Mouse (Mus musculus): ENCODE measurements around the gene Aqr.

The Aqr gene

DNA sequence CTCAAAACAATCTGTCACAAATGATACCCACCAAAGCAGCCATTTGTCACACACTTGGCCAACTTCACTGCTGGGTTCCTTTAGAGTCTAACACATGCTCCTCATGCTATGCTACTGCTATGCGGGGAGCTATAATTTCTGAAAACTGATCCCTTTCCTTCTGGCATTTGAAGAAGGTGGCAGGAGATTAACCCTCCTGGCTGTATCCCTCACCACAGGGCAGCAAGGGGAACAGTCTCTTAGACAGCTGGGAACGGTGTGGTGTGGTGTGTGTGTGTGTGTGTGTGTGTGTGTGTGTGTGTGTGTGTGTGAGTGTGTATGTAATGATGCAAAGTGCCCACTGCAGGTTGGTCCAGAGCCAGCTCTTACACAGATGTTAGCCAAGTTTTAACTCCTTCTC lies 51.0 kb downstream of the Aqr start:
- DNase-seq (ENCODE audit: low spot score), result no peak

DNA sequence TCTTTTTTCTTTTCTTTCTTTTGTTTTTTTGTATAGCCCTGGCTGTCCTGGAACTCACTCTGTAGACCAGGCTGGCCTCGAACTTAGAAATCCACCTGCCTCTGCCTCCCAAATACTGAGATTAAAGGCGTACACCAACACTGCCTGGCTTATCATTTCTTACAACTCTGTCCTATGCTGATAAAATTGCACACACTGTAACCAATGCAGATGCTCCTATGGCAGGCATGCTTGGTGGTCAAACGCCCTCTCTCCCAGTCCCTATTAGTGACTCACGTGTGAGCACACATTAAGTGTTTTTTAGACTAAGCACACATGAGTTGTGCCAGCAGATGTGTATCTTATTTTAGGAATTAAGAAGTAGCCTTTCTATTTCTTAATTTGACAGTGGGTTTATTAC lies 53.5 kb downstream of the Aqr start:
- no peak for DNase-seq (ENCODE audit: low spot score)

- DNase-seq (ENCODE audit: low spot score), result no peak
Measured at GRCm38 (mm10) chr2:114130657-114131056, 56.2 kb downstream of the Aqr start.

DNA sequence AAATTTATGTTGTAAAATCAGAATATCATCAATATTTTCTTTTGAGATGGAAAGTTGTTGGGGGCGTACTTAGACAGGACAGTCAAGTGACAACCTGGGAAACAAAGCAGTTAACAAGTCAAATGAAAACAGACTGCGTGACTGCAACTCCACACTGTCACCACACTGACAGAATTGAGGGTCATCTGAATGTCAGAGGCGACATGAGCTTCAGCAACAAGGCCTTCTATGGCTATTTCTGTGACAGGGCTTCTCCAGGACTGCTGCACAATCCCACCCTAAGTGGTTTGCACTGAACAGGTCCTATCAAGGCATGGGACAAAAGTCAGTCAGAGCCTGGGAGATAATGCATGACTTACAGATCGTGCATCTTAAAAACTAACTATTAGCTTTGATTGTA lies 63.5 kb downstream of the Aqr start:
- DNase-seq (ENCODE audit: low spot score), result no peak

- no peak for DNase-seq (ENCODE audit: low spot score)
Measured at GRCm38 (mm10) chr2:114119451-114119850, 67.4 kb downstream of the Aqr start.

- peak; percentile 18 for DNase-seq (ENCODE audit: low spot score)
Measured at GRCm38 (mm10) chr2:114117665-114118064, 69.2 kb downstream of the Aqr start.

GRCm38 (mm10) chr2:114117235-114117634 lies 69.6 kb downstream of the Aqr start:
- peak; percentile 45 for DNase-seq (ENCODE audit: low spot score)

- peak; percentile 33 for DNase-seq (ENCODE audit: low spot score)
Measured at GRCm38 (mm10) chr2:114115563-114115962, 71.3 kb downstream of the Aqr start.

DNA sequence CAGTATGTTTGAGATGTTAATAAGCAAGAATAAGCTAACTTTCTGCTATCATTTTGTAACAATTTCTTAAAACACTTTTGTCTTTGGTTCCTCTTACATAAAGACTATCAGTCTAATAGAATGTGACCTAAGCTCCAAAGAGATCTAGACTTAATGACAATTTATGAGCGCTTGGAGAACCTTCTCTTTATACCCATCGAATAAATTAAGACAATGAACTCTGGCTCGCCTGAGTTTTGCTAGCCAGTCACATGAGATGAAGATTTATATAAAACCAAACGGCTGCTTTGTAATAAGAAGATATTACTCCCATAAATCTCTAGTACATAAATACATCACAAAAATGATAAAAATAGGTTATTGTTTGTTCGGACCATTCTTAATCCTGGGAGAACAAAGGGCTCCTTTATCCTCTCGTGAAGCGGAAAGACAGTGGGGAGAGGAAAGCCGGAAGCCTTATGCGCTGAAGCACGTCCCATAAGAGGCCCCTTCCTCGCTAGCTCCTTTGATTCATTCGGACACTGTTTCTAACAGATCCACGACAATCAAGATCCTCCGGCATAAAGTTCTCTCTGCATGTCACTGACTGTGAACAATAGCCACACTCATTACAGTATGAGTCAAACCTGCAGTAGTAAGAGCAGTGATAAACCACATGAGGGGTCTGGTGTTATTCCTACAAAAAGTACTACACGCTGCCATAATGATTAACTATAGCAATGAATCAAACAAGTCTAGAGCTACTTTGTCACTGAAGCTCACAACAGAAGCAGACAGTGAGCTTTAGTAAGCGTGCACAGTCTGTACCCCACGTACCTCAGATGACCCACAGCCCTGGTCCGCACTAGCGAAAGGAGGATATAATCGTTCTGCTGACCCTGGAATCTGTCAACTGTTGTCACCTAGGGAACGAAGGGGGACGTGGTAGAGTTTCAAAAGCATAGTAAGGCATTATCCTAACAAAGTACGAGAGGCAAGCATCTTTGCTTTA lies 79.2 kb downstream of the Aqr start:
- DNase-seq (ENCODE audit: low spot score), result no peak

GRCm38 (mm10) chr2:114106383-114106782 lies 80.4 kb downstream of the Aqr start:
- no peak for DNase-seq (ENCODE audit: low spot score)

DNA sequence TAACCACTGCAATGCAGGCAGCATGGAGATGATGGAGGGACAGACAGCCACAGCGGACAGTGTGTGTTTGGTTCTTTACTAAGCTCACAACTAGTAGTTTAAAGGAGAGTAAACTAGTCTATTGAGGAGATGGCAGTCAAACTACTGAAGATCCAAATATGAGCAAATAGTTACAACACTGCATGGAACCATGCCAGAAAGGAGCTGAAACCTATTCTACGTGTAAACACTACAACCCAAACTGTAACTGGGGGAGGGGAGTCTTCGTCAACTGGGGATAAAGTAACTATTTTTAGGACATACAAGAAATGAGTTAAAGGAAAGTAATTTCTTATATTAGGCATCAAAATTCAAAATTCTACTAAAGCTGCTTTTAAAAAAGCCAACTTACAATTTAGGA lies 84.4 kb downstream of the Aqr start:
- no peak for DNase-seq (ENCODE audit: low spot score)

GRCm38 (mm10) chr2:114100834-114101233 lies 86.0 kb downstream of the Aqr start:
- DNase-seq (ENCODE audit: low spot score), result no peak

GRCm38 (mm10) chr2:114099816-114100215 lies 87.0 kb downstream of the Aqr start:
- no peak for DNase-seq (ENCODE audit: low spot score)

DNA sequence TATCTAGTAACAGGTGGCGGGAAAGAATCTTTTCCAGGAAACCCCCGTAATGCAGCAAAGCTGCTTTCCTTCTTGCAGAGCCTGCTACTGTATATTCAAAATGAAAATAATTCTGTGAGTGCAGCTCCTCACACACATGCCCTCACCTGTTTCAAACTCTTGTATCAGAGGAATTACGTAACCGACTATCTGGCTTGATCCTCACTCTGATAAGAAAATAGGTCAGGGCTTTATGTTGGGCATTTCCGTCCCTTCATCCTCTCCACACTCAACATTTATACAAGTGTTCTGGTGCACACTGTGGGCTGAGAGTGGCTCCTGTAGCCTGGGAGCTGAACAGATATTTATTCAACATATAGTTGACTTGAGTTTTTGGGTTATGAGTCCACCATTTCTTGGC lies 87.7 kb downstream of the Aqr start:
- DNase-seq (ENCODE audit: low spot score), result no peak

GRCm38 (mm10) chr2:114097627-114098026 lies 89.2 kb downstream of the Aqr start:
- DNase-seq (ENCODE audit: low spot score), result peak; percentile 17

DNA sequence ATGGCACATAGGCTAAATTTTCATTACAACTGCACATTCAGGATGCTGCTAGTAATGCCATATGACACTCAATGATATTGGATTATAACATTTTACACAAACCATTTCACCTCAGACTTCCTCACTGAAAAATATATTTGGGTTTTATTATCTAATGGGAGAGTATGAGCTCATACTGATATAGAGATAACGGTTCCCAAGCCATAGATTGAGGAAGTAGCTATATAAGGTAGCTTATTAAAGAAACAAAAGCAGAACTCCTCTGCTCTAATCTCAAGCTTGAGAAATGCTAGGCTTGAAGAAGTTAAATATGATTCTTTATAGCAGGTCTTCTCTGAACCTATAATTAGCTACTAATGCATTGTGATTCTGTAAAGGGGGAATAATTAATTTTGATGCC lies 90.3 kb downstream of the Aqr start:
- DNase-seq (ENCODE audit: low spot score), result no peak

DNA sequence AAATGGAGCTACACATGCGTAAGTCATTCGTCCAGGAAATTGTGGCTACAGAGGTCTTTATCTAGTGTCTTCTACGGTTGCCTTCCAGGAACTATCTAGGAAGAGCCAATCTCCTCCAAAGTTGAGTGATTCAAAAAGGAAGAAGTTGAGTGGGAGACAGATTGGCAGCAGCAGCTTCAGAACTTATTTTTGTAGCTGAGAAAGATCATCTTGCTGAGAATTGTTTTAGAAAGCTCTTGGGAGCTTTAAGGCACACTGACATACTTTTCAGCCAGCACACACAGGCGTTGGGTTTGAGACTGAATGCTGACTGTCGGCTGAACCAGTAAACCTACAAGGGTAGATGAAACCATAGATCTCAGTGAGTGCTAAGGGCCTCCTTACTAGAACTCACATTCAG lies 91.5 kb downstream of the Aqr start:
- no peak for DNase-seq (ENCODE audit: low spot score)

- no peak for DNase-seq (ENCODE audit: low spot score)
Measured at GRCm38 (mm10) chr2:114094696-114095095, 92.1 kb downstream of the Aqr start.

DNA sequence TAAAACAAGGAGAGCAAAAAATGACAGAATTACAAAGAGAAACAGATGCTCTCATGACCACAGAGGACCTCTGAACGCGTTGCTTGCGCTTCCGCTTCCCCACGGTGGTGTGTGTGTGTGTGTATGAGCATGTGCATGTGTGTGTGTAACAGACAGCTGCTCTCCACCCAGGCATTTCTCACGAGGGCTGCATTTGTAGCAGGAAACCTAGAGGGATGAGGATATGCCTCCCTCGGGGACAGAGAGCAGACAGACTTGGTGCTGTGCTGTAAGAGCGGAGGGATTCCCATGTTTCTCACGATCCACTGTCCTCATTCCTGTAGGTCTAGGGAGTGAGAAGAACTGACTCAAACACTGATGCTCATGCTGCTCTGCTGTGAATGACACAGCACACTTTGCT lies 93.2 kb downstream of the Aqr start:
- DNase-seq (ENCODE audit: low spot score), result no peak

DNA sequence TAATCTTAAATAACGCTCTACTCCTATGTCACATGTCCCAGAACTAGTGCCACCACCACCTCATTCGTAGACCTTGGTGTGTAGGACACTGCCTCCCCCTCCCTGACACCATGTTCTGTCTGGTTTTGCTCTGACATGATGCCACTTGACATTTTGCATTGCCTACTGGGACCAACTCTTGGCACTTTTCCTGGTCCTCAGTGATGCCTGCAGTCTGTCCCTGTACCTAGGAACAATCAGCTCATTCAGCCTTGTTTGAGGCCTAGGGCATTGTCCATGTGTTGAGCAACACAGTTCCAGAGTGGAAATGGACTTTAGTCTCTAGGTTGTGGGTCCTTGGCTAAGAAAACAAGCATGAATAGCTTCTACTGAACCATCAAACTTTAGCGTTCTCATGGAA lies 97.0 kb downstream of the Aqr start:
- DNase-seq (ENCODE audit: low spot score), result no peak

DNA sequence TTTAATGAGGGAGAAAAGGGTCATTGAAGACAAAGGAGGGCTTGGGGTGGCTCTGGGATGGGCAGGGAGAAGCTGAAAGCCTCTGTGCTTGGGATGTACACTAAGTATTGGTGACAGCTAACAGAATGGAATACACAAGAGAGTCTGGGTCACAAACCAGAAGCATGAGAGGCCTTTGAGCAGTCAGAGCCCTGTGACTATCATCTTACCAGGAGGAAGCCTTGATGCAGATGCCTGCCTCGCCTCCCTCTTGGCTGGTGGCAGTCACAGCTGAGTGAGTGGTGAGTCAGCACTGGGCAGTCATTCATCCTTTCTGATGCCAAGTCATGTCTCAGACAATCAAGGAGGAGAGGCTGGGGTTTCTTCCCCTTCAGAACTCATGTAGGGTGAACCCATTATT lies 99.6 kb downstream of the Aqr start:
- no peak for DNase-seq (ENCODE audit: low spot score)

GRCm38 (mm10) chr2:114071876-114072275 lies 114.9 kb downstream of the Aqr start:
- DNase-seq (ENCODE audit: low spot score), result no peak

DNA sequence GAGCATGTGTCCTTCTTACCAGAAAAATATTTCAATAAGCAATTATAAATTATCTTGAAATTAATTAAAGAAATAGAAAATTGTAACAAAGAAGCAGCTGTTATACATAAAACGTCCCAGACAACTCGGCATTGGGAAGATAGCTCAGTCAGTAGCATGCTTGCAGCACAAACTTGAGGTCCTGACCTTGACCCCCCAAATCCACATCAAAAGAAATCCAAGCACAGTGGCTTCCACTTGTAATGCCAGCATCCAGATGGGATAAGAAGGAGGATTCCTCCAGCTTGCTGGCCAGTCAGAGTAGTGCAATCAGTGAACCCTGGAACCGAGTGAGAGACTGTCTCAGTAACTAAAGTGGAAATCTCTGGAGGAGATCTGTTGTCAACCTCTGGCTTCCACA lies 120.6 kb downstream of the Aqr start:
- no peak for DNase-seq (ENCODE audit: low spot score)

DNA sequence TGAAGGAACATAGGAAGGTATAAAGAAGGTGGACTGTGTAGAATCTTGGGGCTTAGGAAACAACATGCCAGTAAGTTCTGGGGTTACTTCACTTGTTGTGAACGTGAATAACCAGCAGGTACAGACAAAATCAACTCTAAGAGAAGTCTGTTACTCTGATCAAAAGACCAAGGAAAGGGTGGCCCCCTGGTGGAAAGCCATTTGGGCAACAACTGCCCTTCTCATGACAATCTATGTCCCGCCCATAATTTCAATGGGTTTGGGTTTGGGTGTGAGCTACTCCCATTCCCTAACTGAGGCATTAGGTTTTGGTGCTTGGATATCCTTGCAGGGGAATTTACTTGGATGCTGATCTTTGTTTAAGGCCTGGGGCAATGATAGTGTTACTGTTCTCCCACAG lies 122.8 kb downstream of the Aqr start:
- DNase-seq (ENCODE audit: low spot score), result no peak
